In the genomic region with DNA sequence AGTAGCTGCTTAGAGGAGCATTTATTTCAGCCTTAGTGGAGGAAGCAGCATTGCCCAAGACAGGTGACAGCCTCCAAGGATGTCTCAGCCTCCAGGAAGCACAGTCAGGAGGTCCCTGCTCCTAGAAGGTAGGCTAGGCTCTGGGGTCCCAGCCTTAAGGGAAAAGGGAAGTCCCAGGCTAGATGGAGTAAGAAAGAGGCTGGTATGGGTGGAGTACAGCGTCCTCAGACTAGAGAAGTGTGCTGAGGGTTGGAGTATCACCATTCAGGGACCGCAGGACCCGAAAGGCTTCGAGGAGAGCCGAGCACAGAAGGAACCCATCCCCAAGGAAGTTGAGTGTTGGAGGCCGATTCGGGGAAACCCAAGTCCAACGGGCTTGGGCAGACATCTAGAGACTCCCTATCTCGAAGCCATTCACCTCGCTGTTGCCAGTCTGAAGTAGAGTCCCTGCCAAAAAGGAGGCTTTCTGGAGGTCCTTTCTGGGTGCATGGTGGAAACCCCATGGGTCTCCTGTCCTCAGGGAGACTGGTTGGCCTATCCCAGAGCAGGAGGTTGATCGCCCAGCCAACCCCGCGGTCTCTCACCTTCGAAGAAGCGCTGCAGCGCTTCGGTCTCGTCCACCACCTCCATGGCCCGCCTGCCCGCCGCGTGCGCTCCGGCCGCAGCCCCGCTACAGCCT, we compare ENCODE assay signal across 8 mouse cellular contexts. TPM values are rescaled to one million over a fixed set of nuclear protein-coding genes. Genes with fewer than 3 reads are reported as not detected.
DNase-seq lines count a peak whose midpoint lies in the region; ATAC-seq and TF ChIP-seq lines count a peak whose summit lies in the region.

No protein-coding gene starts in this region.

- H3K36me3 ChIP-seq in heart, embryonic 15.5 days: no peaks in the 10 kb centered on the region
- no peaks in the 10 kb centered on the region for H3K36me3 ChIP-seq in hindbrain, embryonic 12.5 days
- no peaks in the 10 kb centered on the region for H3K36me3 ChIP-seq in midbrain, embryonic 12.5 days

- WGBS in heart, embryonic 15.5 days: 6% methylated on average over 18 of the region's 26 CpGs
- 3% methylated on average over 25 of the region's 26 CpGs for WGBS in hindbrain, embryonic 12.5 days
- WGBS in midbrain, embryonic 12.5 days: 3% methylated on average over 25 of the region's 26 CpGs

- CTCF ChIA-PET in Patski (lab: Charles Lee): interaction anchor here (1.0 to 2.5 kb wide), 5 partner anchors 10 to 18 kb away, joined by 3 to 8 read pairs (median 6); no protein-coding TSS in a partner anchor

- no peak for ATAC-seq in heart, embryonic 15.5 days (replicated peaks; ENCODE audit: insufficient number of reproducible peaks, insufficient read depth, low FRiP score, low read depth)
- ATAC-seq in Patski: peak; percentile 10
- ATAC-seq in hindbrain, embryonic 12.5 days (ENCODE audit: low FRiP score): 0 out of 2 replicates have a peak, but pooled peaks have one; percentile 36
- peak; percentile 7 for ATAC-seq in midbrain, embryonic 12.5 days (ENCODE audit: low FRiP score, low read depth)

- in situ Hi-C loops in Patski (cut with MboI; ENCODE audit: low pct_unique_long_range_greater_than_20kb): no loop called here

- TF ChIP-seq CTCF in Patski (IDR thresholded peaks at IDR 0.05): no peak

- H3K27ac ChIP-seq in heart, embryonic 15.5 days: peak overlapping the region; percentile 34; the same call in 1 of the 2 replicates
- H3K27ac ChIP-seq in hindbrain, embryonic 12.5 days: no peak overlapping the region
- H3K27ac ChIP-seq in midbrain, embryonic 12.5 days (replicated peaks): no peak overlapping the region

- H3K9ac ChIP-seq in heart, embryonic 15.5 days: peak overlapping the region; percentile 53
- peak overlapping the region; percentile 58 for H3K9ac ChIP-seq in hindbrain, embryonic 12.5 days
- peak overlapping the region; percentile 44 for H3K9ac ChIP-seq in midbrain, embryonic 12.5 days (replicated peaks)

- peaks cover 21% of the 10 kb centered on the region for H3K27me3 ChIP-seq in heart, embryonic 15.5 days
- H3K27me3 ChIP-seq in Patski: peaks cover 34% of the 10 kb centered on the region
- peaks cover 24% of the 10 kb centered on the region for H3K27me3 ChIP-seq in hindbrain, embryonic 12.5 days
- peaks cover 34% of the 10 kb centered on the region for H3K27me3 ChIP-seq in midbrain, embryonic 12.5 days

- DNase-seq in heart, adult 11 months: no peak
- no peak for DNase-seq in Patski (ENCODE audit: low read depth, low spot score)
- no peak for DNase-seq in urinary bladder, postnatal 25 days (ENCODE audit: low spot score)
- no peak for DNase-seq in adrenal gland, postnatal 10 days
- DNase-seq in kidney, postnatal 25 days: no peak

- H3K9me3 ChIP-seq in heart, embryonic 15.5 days (replicated peaks): no peaks in the 10 kb centered on the region
- H3K9me3 ChIP-seq in hindbrain, embryonic 12.5 days (replicated peaks): no peaks in the 10 kb centered on the region
- no peaks in the 10 kb centered on the region for H3K9me3 ChIP-seq in midbrain, embryonic 12.5 days

- peaks cover 22% of the 10 kb centered on the region for H3K4me1 ChIP-seq in heart, embryonic 15.5 days (replicated peaks)
- peaks cover 15% of the 10 kb centered on the region for H3K4me1 ChIP-seq in hindbrain, embryonic 12.5 days
- peaks cover 17% of the 10 kb centered on the region for H3K4me1 ChIP-seq in midbrain, embryonic 12.5 days

- POLR2A ChIA-PET in Patski (lab: Charles Lee): no interaction called here

- H3K4me3 ChIP-seq in heart, embryonic 15.5 days: peak overlapping the region; percentile 52
- peak overlapping the region; percentile 46 for H3K4me3 ChIP-seq in hindbrain, embryonic 12.5 days
- H3K4me3 ChIP-seq in midbrain, embryonic 12.5 days: peak overlapping the region; percentile 48

- H3K4me2 ChIP-seq in heart, embryonic 15.5 days: peak overlapping the region; percentile 95
- peak overlapping the region; percentile 75 for H3K4me2 ChIP-seq in hindbrain, embryonic 12.5 days (replicated peaks)
- peak overlapping the region; percentile 75 for H3K4me2 ChIP-seq in midbrain, embryonic 12.5 days (replicated peaks)

RNA-seq across cellular contexts. Expression of a gene that starts 0.4 kb away (rescaled TPM):
- polyA plus RNA-seq in heart, embryonic 15.5 days (2015; fragmentation: Nextera tagmentation; extraction: Ambion mirVana): 4.8 and 7.8 TPM in 2 replicates
- polyA plus RNA-seq in Patski (2021): 0.45 TPM
- polyA plus RNA-seq in hindbrain, embryonic 12.5 days (2016; fragmentation: Nextera tagmentation; extraction: Ambion mirVana): 1.3 and 1.9 TPM in 2 replicates
- 1.1 and 1.5 TPM in 2 replicates for polyA plus RNA-seq in midbrain, embryonic 12.5 days (2016; fragmentation: Nextera tagmentation; extraction: Ambion mirVana)
- total RNA-seq in adrenal gland, postnatal 10 days (2021): 1 to 10 TPM; 4.9 to 6.4 TPM

RNA-seq across cellular contexts. Expression of a gene that starts 36.1 kb away (rescaled TPM):
- polyA plus RNA-seq in heart, embryonic 15.5 days (2015; fragmentation: Nextera tagmentation; extraction: Ambion mirVana): 39.9 and 53.3 TPM in 2 replicates
- polyA plus RNA-seq in Patski (2021): 22.0 TPM
- 60.3 and 62.4 TPM in 2 replicates for polyA plus RNA-seq in hindbrain, embryonic 12.5 days (2016; fragmentation: Nextera tagmentation; extraction: Ambion mirVana)
- 95.9 and 98.9 TPM in 2 replicates for polyA plus RNA-seq in midbrain, embryonic 12.5 days (2016; fragmentation: Nextera tagmentation; extraction: Ambion mirVana)
- 10 to 100 TPM; 20.7 to 21.9 TPM for total RNA-seq in adrenal gland, postnatal 10 days (2021)

RNA-seq across cellular contexts. Expression of a gene that starts 36.3 kb away (rescaled TPM):
- 351 and 380 TPM in 2 replicates for polyA plus RNA-seq in heart, embryonic 15.5 days (2015; fragmentation: Nextera tagmentation; extraction: Ambion mirVana)
- polyA plus RNA-seq in Patski (2021): 211 TPM
- 313 and 342 TPM in 2 replicates for polyA plus RNA-seq in hindbrain, embryonic 12.5 days (2016; fragmentation: Nextera tagmentation; extraction: Ambion mirVana)
- polyA plus RNA-seq in midbrain, embryonic 12.5 days (2016; fragmentation: Nextera tagmentation; extraction: Ambion mirVana): 298 and 313 TPM in 2 replicates
- total RNA-seq in adrenal gland, postnatal 10 days (2021): 100 to 1,000 TPM; 166 to 181 TPM

RNA-seq across cellular contexts. Expression of a gene that starts 57.4 kb away (rescaled TPM):
- 39.4 and 52.1 TPM in 2 replicates for polyA plus RNA-seq in heart, embryonic 15.5 days (2015; fragmentation: Nextera tagmentation; extraction: Ambion mirVana)
- polyA plus RNA-seq in Patski (2021): 171 TPM
- 175 and 183 TPM in 2 replicates for polyA plus RNA-seq in hindbrain, embryonic 12.5 days (2016; fragmentation: Nextera tagmentation; extraction: Ambion mirVana)
- 192 and 201 TPM in 2 replicates for polyA plus RNA-seq in midbrain, embryonic 12.5 days (2016; fragmentation: Nextera tagmentation; extraction: Ambion mirVana)
- total RNA-seq in adrenal gland, postnatal 10 days (2021): 100 to 1,000 TPM; 177 to 270 TPM
